Mouse (Mus musculus): ENCODE measurements around the gene Mrps34. TPM values are rescaled to one million over a fixed set of nuclear protein-coding genes. Genes with fewer than 3 reads are reported as not detected.

The Mrps34 gene
- polyA plus RNA-seq, 1 experiment from 2014 or later: 86.8 TPM

DNA sequence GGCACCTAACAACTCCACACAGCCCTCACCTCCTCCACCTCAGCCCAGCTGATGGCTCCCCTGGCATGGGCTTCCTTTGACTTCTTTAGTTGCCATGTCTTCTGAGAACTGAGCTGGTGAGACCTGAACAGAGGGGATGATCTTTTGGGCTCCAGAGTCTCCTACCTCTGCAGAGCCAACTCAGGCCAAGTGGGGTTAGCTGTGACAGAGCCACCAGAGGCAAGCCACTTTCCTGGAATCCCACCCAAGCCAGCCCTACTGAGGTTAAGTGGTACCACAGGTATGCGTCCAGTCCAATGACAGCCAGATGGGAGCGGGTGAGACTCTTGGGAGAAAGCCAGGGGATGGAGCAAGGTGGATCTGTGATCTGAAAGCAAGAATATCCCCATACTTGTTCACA, 1.6 kb upstream of the Mrps34 start:
- 0 out of 2 replicates have a peak overlapping the region, but pooled peaks have one; percentile 95 for H3K4me2 ChIP-seq (replicated peaks)
- peaks cover 47% of the 10 kb centered on the region for H3K4me1 ChIP-seq
- 89% methylated on average over 2 of the region's 2 CpGs for WGBS
- no peak overlapping the region for H3K27ac ChIP-seq (replicated peaks)
- ATAC-seq (ENCODE audit: insufficient number of reproducible peaks, low FRiP score, low TSS enrichment, low read depth): no peak
- H3K27me3 ChIP-seq: no peaks in the 10 kb centered on the region
- peak overlapping the region; percentile 84 for H3K4me3 ChIP-seq (replicated peaks)
- no peaks in the 10 kb centered on the region for H3K9me3 ChIP-seq (replicated peaks)
- peaks cover 60% of the 10 kb centered on the region for H3K36me3 ChIP-seq
- no peak overlapping the region for H3K9ac ChIP-seq

DNA sequence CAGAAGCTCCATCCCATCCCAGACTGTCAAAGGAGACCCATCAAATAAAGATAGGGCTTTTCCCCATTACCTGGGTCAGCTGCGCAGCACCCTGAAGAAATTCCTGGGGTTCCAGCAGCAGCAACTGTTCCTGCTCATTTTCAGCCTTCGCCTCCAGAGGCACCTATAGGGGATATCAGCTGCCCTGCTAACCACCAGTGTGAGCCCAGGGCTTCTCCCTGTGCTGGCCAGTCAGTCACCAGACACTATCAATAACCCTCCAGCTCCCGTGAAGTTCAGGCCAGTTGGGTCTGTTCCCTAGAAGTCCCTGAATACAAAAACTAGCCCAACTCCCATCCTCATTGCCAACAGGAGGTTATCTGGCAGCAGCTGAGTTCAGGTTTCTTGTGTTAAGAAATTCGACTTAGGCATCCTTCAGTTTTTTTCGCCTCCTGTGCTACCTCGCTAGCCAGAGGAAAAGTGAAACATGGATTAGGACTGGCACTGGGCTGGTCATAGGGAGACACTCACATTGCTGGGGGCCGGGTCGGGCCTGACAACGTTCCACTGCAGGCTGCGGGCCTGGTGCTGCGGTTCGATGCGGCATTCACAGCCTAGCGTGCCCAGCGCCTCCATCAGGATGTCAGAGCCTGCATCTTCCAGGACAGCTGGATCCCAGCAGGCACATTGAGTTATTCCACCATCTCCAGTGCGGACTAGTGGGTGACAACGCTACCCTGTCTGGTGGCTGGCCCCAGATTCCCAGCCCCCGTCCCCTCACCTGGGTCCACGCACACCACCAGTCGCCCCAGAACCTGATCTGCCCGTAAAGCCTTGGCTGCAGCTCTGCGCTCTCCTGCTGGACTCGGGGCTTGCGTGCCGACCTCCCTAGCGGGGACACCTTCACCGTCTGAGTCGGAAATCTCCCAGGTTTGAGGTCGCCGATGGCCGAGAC, 588 bp upstream of the Mrps34 start:
- H3K36me3 ChIP-seq: peaks cover 62% of the 10 kb centered on the region
- H3K27ac ChIP-seq (replicated peaks): peak overlapping the region; percentile 91
- WGBS: 9% methylated on average over 31 of the region's 31 CpGs
- peak overlapping the region; percentile 84 for H3K4me3 ChIP-seq (replicated peaks)
- no peak for ATAC-seq (ENCODE audit: insufficient number of reproducible peaks, low FRiP score, low TSS enrichment, low read depth)
- no peaks in the 10 kb centered on the region for H3K27me3 ChIP-seq
- H3K4me2 ChIP-seq (replicated peaks): peak overlapping the region; percentile 95
- H3K4me1 ChIP-seq: peaks cover 43% of the 10 kb centered on the region
- no peaks in the 10 kb centered on the region for H3K9me3 ChIP-seq (replicated peaks)
- peak overlapping the region; percentile 83 for H3K9ac ChIP-seq

DNA sequence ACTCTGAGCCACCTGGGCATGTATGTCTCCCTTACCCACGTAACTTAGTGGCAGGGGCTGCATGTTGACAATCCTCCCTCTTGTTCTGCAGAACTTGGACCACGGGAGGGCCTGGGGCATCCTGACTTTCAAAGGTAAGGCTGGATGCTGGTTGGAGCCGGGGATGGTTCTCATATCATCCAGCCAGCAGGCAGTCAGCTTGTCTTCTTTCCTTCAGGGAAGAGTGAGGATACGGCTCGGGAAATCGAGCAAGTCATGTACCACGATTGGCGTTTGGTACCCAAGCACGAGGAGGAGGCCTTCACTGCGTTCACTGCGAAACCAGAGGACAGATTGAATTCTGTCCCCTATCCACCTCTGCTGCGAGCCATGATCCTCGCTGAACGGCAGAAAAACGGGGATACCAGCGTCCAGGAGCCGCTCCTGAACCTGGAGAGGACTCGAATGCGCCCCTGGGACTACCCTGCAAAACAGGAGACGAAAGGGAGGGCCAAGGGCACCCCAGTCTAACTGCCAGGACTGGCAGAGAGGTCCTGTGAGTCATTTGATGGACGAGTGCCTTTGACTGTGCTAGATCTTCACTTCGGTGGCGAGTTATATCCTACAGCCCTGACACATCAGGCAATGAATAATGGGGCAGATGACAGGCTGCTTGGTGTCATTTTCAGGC, 790 bp downstream of the Mrps34 start:
- H3K36me3 ChIP-seq: peaks cover 64% of the 10 kb centered on the region
- 10% methylated on average over 23 of the region's 23 CpGs for WGBS
- ATAC-seq (ENCODE audit: insufficient number of reproducible peaks, low FRiP score, low TSS enrichment, low read depth): no peak
- peak overlapping the region; percentile 95 for H3K4me2 ChIP-seq (replicated peaks)
- no peaks in the 10 kb centered on the region for H3K27me3 ChIP-seq
- H3K27ac ChIP-seq (replicated peaks): peak overlapping the region; percentile 91
- peak overlapping the region; percentile 84 for H3K4me3 ChIP-seq (replicated peaks)
- H3K9ac ChIP-seq: peak overlapping the region; percentile 83
- H3K9me3 ChIP-seq (replicated peaks): no peaks in the 10 kb centered on the region
- H3K4me1 ChIP-seq: peaks cover 43% of the 10 kb centered on the region

DNA sequence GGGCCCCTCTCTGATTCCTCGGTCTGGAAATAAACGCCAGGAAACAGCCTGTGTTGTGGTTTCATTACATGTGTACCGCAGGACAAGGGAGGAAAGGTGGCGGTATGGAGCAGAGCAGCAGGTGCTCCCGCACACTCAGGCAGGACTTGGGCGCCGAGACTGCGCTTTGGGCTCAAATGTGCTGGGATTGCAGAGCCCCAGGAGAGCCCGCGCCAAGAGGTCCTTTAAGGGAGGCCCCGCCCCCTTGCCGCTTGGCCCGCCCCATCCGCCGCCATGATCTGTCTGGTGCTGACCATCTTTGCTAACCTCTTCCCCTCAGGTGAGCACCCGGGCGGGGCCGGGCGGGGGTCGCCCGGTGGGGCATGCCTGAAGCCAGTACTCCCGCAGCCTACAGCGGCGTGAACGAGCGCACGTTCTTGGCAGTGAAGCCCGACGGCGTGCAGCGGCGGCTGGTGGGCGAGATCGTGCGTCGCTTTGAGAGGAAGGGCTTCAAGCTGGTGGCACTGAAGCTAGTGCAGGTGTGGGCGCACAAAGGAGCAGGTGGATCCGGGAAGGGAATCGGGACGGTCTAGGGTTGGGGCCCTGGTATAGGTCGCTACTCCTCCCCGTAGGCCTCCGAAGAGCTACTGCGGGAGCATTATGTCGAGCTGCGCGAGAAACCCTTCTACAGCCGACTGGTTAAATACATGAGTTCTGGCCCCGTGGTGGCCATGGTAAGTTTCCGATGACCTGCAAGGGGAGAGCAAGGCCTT, 1.5 kb downstream of the Mrps34 start, which contains the start of gene Nme3:
Gene Nme3, plus strand, starts transcription at position 260 of the 752 bp plus-strand sequence.
- Histone ChIP-seq H3K9me3 (replicated peaks) (no peaks in the 10 kb centered on the region), H3K27ac (replicated peaks) (peak within 1 kb of the TSS; percentile 91), H3K9ac (peak within 1 kb of the TSS; percentile 83), H3K4me1 (peaks cover 43% of the 10 kb centered on the region), H3K27me3 (no peaks in the 10 kb centered on the region), H3K36me3 (peaks cover 64% of the 10 kb centered on the region), H3K4me3 (replicated peaks) (peak within 1 kb of the TSS; percentile 84), H3K4me2 (replicated peaks) (peak within 1 kb of the TSS; percentile 95)
- ATAC-seq (ENCODE audit: insufficient number of reproducible peaks, low FRiP score, low TSS enrichment, low read depth): peak; percentile 62
- 1% methylated on average over 50 of the region's 50 CpGs for WGBS

DNA sequence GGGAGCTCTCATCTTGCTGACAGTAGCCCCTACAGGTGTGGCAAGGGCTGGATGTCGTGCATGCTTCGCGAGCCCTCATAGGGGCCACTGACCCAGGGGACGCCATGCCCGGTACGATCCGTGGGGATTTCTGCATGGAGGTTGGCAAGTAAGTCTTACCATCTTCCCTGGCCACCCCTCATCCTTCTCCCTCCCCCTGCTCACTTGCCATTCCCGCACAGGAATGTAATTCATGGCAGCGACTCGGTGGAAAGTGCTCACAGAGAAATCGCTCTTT, 2.0 kb downstream of the Mrps34 start:
- ATAC-seq (ENCODE audit: insufficient number of reproducible peaks, low FRiP score, low TSS enrichment, low read depth): no peak
- peak overlapping the region; percentile 83 for H3K9ac ChIP-seq
- H3K9me3 ChIP-seq (replicated peaks): no peaks in the 10 kb centered on the region
- no peaks in the 10 kb centered on the region for H3K27me3 ChIP-seq
- H3K4me2 ChIP-seq (replicated peaks): peak overlapping the region; percentile 95
- peaks cover 66% of the 10 kb centered on the region for H3K36me3 ChIP-seq
- peaks cover 43% of the 10 kb centered on the region for H3K4me1 ChIP-seq
- peak overlapping the region; percentile 72; the same call in 1 of the 2 replicates for H3K27ac ChIP-seq (replicated peaks)
- WGBS: 28% methylated on average over 11 of the region's 11 CpGs
- H3K4me3 ChIP-seq (replicated peaks): peak overlapping the region; percentile 84

DNA sequence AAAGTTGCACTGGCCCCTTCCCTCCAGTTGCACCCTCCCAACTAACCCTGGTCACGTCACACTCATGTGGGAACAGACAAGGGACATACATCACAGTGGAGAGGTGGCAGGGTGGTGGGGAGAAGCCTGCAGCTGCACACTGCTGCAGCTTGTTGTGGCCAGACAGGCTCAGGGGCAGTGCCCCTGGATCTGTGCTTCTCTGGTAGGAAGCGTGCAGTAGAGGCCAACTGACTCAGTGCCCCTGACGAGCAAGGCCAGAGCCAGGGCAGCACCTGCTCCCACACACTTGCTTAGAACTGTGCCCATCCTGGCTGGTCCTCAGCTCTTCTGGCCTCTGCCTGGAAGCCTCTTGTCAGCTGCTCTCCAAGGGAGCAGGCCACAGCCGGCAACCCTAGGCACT, 2.7 kb downstream of the Mrps34 start:
- Histone ChIP-seq H3K36me3 (peaks cover 66% of the 10 kb centered on the region), H3K27ac (replicated peaks) (no peak overlapping the region), H3K27me3 (no peaks in the 10 kb centered on the region), H3K9me3 (replicated peaks) (no peaks in the 10 kb centered on the region), H3K9ac (no peak overlapping the region; the same call in 1 of the 2 replicates), H3K4me2 (replicated peaks) (peak overlapping the region; percentile 95; the same call in 1 of the 2 replicates), H3K4me1 (peaks cover 43% of the 10 kb centered on the region), H3K4me3 (replicated peaks) (peak overlapping the region; percentile 84)
- no peak for ATAC-seq (ENCODE audit: insufficient number of reproducible peaks, low FRiP score, low TSS enrichment, low read depth)
- 74% methylated on average over 4 of the region's 4 CpGs for WGBS

DNA sequence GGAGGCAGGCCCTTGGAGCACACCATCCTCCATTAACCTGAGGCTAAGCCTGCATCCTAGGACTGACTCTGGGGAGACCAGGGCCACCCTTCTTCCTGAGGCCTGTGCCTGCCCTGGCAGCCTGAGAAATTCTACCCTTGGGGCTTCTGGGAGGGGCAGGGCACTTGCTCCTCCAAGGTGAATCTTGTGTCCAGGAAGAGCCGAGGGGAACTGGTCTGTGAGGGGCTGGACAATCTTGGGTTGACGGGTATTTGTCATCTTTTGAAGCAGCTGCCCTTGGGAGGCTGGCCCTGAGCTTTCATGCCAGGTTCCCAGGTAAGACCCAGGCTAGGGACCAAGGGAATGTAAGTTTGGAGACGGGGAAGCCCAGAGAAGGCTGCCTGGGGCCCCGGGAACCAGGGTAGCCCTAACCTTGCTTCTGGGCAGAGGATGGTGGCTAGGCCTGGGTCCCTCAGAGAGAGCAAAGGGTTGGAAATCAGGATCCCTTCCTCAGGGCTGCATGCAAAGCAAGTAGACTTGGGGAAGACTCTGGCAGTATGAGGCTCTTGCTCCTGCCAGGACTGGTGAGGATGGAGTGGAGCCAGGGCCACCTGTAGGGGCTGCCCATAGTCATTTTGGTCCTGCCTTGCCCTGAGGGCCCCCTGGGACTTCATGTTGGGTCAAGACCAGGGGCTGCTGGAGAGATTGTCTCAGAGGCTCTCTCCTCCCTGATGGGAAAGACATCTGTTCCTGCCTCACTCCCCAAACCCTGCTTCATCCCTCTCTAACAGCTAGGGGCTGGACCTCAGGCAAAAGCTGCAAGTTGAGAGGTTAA, 3.3 kb downstream of the Mrps34 start:
- H3K9me3 ChIP-seq (replicated peaks): no peaks in the 10 kb centered on the region
- H3K27me3 ChIP-seq: no peaks in the 10 kb centered on the region
- no peak for ATAC-seq (ENCODE audit: insufficient number of reproducible peaks, low FRiP score, low TSS enrichment, low read depth)
- 75% methylated on average over 4 of the region's 4 CpGs for WGBS
- peaks cover 42% of the 10 kb centered on the region for H3K4me1 ChIP-seq
- no peak overlapping the region for H3K27ac ChIP-seq (replicated peaks)
- H3K4me2 ChIP-seq (replicated peaks): no peak overlapping the region
- no peak overlapping the region for H3K4me3 ChIP-seq (replicated peaks)
- H3K9ac ChIP-seq: no peak overlapping the region; the same call in 1 of the 2 replicates
- peaks cover 66% of the 10 kb centered on the region for H3K36me3 ChIP-seq

DNA sequence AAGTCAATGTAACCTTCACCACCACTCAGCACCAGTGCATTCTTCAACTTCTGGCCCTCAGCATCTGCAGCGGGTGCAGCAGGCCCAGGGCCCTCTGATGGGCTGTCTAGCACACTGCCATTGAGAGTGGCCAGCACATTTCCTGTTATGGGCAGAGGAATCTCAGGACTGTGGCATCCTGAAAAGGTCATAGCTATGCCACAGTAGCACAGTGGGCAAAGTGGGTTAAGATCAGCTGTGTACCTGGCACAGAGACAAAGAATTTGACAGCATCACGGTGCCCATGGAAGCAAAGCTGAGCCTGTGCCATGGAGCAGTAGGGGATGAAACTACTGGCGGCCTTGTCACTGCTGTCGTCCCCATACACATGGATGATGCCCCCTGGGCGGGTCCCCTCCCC, 4.2 kb downstream of the Mrps34 start:
- Histone ChIP-seq H3K4me2 (replicated peaks) (no peak overlapping the region), H3K4me3 (replicated peaks) (no peak overlapping the region), H3K27me3 (no peaks in the 10 kb centered on the region), H3K9me3 (replicated peaks) (no peaks in the 10 kb centered on the region), H3K36me3 (peaks cover 68% of the 10 kb centered on the region), H3K27ac (replicated peaks) (no peak overlapping the region), H3K4me1 (peaks cover 33% of the 10 kb centered on the region), H3K9ac (no peak overlapping the region)
- WGBS: 70% methylated on average over 5 of the region's 5 CpGs
- ATAC-seq (ENCODE audit: insufficient number of reproducible peaks, low FRiP score, low TSS enrichment, low read depth): no peak

DNA sequence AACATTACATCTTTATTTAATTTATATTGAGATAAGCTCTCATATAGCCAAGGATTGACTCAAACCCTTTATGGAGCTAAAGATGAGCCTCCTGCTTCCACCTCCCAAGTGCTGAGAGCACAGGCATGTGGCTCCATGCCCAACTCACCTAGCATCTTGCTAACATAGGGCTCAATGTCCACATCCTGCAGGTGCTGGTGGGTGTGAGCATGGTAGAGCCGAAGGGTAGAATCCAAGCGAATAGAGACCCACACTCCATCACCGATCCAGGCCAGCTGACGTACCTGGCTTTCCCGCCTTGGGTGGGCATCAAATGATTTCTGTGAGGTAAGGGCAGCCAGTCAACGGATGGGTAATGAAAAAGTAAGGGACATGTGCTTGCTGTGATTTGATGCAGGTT, 5.1 kb downstream of the Mrps34 start:
- no peak for ATAC-seq (ENCODE audit: insufficient number of reproducible peaks, low FRiP score, low TSS enrichment, low read depth)

DNA sequence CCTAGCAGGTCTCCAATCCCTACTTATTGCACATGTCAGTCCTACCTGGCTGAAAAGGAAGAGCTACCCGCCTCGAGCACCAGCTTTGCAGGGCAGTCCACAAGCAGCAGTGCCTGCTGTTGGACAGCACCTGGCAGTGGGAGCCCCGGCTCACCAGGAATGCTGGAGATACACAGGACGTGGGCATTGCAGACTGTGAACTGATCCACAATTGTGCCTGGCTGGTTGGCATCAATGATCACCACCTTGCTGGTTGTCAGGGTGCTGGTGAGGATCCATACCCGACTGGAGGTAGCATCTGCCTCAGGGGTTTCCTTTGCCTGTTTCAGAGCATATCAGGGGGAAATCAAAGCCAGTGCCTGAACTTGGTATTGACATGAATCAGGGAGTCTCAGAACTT, 7.2 kb downstream of the Mrps34 start:
- WGBS: 91% methylated on average over 5 of the region's 5 CpGs
- Histone ChIP-seq H3K4me1 (peaks cover 10% of the 10 kb centered on the region), H3K9ac (no peak overlapping the region), H3K4me2 (replicated peaks) (no peak overlapping the region), H3K27ac (replicated peaks) (no peak overlapping the region), H3K36me3 (peaks cover 98% of the 10 kb centered on the region), H3K4me3 (replicated peaks) (no peak overlapping the region), H3K27me3 (no peaks in the 10 kb centered on the region), H3K9me3 (replicated peaks) (no peaks in the 10 kb centered on the region)
- no peak for ATAC-seq (ENCODE audit: insufficient number of reproducible peaks, low FRiP score, low TSS enrichment, low read depth)

More for the DNA sequence above, 5.1 kb downstream of the Mrps34 start:
- H3K36me3 ChIP-seq: peaks cover 77% of the 10 kb centered on the region
- peaks cover 30% of the 10 kb centered on the region for H3K4me1 ChIP-seq
- H3K9ac ChIP-seq: no peak overlapping the region
- H3K9me3 ChIP-seq (replicated peaks): no peaks in the 10 kb centered on the region
- WGBS: 89% methylated on average over 6 of the region's 6 CpGs
- H3K27ac ChIP-seq (replicated peaks): no peak overlapping the region
- H3K4me2 ChIP-seq (replicated peaks): no peak overlapping the region
- no peak overlapping the region for H3K4me3 ChIP-seq (replicated peaks)
- no peaks in the 10 kb centered on the region for H3K27me3 ChIP-seq

Data from embryonic facial prominence, embryonic 15.5 days (tissue).